Mouse (Mus musculus) embryo, embryonic 11.5 days (tissue): ENCODE measurements at regions not wholly inside any gene's neighbourhood (a gene's known extent, or its start where the extent isn't known, plus 50 kb on each side); places are given as distances from the start of the nearest gene placed in this dataset.

Experiments
- DNase-seq: peaks from one replicate; pipeline ENCODE4 v3.0.0-alpha.2; 2012; ENCODE audit warnings: low read depth, low spot score

DNA sequence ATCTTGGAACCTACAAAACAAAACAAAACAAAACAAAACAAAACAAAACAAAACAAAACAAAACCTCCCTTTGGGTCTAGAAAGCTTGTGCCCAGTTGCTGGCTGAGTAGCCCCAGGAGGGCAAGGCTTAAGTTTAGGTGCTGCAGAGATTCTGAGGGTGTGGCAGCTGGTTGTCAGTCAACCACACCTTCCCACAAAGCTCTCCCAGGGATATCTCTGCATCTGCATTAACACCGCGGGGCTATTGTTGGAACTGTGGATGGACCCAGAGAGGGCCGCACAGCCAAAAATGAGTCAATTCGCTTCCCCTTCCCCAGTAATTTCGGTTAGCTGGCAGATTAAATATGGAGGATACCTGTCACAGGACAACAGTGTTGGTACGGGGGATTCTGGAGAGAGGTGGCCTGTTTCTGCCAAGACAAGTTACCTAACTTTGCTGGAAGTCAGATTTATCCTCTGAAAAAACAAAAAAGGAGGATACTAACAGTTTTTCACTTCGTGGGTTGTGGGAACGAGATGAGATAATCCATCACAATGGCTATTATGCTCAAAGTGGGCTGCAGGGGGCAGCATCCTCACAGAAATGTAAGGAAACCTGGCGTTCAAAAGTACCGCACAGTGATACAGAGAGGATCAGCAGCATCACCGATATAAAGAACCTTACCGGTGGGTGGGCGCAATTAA is 96.7 kb downstream of the 1500009L16Rik start:
- peak; percentile 72 for DNase-seq

DNA sequence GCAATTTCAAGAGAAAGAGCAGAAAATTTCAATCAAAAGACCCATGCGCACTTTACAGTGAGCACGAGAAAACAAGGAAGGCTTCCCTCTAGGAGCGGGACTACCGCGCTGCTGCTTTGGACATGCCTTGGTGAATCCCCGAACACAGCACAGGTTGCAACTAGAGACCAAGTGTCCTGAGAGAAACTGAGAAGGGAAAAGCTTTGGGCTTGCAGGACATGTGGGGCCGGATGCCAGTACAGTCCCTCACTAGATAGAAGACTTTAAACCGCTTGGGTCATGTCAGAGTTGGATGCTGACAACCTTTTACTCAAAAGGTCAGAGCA is 97.2 kb downstream of the 1500009L16Rik start:
- DNase-seq: no peak

DNA sequence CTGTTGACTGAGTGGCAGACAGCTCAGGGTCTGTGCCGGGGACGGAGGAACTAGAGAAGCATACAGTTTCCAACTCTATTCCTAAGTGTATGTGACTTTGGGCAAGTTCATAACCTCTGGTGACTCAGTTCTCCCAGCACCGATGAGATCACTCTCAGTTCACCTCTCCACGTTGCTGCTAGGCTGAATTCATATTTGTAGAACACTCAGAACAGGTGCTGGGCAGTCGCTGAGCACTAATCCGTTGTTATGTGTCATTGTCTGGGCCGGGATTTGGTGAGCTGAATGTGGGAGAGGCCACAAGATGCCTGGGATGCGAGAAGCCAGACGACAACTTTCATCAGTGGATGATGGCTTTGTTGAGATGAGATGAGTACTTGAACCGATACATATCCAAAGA is 98.4 kb downstream of the 1500009L16Rik start:
- no peak for DNase-seq

DNA sequence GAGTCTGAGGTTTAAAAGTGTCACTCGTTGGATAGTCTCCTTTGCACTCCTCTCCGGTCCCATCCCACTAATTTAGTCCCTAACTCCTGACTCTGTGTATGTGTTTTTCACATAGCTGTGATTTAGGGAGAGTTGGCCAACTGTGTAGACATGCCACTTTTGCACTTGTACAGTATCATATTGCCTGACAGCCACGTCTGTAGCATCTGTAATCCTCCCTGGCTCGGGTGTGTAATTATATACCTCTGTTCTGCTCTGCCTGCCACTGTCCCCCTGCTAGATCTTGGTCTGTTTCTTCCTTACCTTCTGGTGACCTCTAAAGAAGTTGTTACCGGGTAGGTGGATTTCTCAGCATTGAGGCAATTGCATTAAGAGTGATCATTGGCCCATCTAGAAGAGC is 103.4 kb downstream of the 1500009L16Rik start:
- DNase-seq: no peak

DNA sequence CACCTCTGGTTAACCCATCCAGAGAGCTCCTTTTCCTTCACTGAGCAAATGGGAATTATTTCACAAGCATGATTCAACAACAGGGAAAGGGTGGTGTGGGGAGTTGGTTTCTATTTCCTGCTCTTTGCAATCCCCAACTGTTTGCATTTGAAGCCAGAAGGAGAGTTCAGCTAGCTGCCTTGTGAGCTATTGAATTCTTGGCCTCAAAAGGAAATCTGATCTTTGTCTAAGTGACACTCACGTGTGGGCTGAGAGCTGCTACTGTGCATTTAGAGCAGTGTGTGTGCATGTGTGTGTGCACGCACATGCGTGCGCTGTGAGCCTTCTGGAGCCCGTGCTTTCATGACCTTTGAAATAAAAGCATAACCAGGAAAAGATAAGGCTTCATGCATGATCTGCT is 113.7 kb downstream of the 1500009L16Rik start:
- no peak for DNase-seq

DNA sequence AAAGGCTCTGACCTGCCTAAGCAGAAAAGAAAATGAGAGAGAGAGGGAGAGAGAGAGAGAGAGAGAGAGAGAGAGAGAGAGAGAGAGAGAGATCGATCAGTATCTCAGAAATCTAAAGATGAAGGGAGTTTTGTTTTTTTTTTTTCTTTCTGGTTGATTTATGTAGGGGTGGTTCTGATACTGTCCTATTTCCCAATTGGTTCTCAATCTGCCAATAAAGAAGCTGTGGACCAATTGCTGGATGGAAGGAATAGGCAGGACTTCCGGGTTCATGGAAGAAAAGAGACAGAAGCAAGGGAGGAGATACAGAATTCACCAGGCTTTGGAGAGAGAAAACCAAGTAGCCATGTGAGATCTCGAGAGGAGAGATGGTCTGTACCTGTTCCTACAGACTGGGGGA is 117.6 kb downstream of the 1500009L16Rik start:
- no peak for DNase-seq

DNA sequence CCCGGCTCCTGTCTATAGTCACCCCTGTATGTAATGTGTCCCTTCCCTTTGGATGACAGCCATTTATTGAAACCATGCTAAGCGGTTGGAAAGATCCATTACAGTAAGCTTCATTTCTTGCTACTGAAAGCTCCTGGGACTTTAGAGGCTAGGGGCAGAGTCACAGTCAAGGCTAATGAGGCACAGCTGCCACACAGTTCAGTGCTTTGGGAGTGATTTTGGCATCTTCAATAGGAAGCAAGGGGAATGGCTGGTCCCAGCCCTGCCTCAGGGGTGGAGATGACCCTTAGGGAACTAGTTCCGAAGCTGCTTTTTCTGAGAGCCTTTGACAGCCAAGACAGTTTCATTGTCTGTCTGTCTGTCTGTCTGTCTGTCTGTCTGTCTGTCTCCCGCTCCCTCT is 128.2 kb downstream of the 1500009L16Rik start:
- no peak for DNase-seq

DNA sequence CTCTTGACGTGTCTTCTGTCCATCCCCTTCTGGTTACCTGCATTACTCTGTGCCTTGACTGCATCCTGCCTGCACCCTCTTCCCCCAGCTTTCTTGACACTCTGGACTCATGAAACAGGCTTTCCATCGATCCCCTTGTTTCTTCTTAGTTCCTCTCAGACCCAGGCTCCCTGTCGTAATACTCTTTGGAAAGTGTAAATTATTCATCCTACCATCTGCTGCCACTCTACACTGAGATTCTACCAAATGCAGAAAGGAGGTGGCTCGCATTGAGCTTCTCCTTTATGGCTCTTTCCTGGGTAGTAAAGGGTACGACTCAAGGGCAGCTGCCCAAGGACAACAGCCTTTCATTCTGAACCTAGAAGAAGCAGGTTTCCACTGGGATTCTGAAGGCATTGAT is 129.5 kb downstream of the 1500009L16Rik start:
- no peak for DNase-seq

DNA sequence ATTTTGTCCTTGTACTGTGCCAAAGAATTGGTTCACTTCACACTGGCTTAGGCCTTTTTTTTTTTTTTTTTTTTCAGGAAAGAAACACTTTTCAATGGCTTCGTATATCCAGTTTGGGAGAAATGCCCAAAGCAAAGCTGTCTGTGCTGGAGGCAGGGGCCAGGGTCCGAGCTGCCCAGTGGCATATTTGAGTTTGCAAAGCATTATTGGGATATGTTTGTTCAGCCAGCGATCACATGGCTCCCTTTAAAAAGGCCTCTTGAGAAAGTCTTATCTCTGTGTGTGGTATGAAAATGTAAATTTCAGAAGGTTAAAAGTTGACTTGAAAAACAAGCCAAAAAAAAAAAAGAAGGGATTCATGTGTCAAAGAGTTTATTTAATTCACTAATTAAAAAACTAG is 130.1 kb downstream of the 1500009L16Rik start:
- DNase-seq: no peak

DNA sequence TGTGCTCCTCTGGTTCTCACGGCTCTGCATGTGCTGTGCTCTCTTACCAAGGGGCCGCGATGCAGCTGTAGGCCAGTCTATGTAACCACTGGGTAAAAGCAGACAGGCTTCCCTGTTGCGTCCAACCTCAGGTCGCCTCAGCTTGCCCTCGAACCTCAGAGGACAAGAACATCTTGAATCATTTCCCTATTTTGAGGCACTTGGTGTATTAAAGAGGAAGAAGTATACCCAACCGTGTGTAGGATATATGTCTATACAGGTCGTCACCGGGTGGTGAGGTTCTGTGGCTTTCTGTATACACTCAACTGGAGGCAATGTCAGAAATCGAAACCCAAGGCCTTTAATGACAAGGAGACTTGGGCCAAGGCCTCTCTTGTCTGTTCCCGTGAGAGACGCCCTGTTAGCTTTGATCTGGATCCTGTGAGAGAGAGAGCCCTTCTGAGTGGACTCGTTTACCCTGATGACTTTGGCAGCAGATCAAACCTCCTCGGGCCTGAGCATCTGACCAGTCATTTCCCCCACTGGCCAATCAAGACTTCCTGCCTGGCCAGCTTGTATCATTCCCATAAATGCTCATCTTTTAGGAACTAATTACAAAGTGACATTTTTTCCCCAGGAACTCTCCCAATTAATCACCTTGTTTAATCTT is 135.3 kb downstream of the 1500009L16Rik start:
- no peak for DNase-seq

DNA sequence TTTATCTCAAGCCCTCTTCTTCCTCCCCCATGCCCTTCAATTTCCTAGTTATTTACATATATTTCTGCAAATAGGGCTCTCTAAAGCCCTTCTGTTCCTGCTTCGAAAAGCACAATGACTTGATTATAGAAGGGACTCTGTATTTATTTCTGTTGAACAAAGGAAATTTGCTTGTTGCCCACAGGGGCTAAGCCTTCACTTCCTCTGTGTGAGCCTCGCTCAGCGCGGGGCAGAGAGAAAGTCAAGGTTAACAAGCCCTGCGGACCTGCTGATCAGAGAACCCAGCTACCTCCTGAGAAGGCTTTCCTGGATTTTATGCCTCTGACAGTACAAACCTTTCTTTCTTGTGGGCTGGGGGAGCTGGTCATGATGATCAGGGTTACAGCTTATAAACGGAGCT is 136.0 kb downstream of the 1500009L16Rik start:
- DNase-seq: no peak

DNA sequence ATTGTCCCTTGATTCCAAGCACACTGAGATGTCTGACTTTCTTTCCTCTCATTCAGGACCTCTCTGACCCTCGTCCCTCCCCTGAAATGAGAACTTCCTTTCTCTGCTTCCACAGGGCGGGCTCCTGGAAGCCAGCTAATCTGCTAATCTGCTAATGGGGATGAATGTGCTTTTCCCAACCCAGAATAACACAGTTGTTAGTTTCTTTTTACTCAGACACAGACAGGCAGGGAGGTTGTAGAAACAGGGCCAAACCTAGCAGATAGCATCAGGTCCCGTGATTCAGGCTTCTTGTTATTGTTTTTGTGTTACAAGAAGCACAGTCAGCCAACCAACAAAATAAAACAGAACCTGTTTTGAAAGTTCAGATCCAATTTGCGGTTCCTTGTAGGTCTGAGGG is 137.0 kb downstream of the 1500009L16Rik start:
- no peak for DNase-seq

DNA sequence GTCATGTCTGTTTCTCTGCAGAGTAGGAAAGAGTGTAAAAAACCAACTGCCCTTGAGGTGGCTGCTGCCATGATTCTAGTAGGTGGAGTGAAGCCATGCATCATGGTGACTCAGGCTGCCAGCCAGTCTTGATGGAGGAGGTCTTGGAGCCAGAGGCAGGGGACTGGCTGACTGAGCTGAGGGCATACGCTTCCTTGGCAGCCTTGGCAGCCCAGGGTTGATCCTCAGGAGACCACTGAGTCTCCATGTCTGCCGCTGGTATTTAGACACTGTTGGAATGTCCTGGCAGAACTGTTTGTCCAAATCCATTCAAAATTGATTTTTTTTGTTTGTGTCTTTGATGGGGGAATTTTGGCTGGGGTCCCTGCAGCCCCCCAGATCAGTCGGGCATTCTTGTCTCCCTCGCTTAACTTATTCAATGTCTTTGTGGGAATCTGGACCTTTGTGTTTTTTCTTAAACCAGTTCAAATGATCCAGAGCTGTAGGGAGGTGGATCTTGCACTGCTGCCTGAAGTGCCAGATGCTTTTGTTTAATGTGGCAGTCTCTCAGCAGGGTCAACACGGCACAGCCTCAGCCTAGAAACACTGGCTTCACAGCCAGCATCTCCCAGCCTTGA is 139.0 kb downstream of the 1500009L16Rik start:
- no peak for DNase-seq

DNA sequence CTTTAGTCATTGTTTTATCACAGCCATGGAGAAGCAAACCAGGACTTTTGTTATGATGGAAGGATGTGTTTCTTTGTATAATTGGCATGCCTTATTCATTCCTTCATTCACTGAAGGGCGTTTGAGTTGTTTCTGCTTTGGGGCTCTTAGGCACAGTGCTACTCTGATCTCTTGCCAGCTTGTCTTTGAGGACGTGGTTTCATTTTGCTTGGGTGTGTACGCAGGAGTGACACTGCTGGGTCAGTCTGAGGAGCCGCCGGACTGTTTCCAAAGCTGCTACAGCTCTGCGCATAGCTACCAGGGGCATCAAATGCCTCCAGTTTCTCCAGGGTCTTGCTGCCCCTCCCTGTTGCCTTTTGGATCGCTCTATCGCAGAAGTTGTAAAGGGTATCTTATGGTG is 141.9 kb downstream of the 1500009L16Rik start:
- DNase-seq: no peak

DNA sequence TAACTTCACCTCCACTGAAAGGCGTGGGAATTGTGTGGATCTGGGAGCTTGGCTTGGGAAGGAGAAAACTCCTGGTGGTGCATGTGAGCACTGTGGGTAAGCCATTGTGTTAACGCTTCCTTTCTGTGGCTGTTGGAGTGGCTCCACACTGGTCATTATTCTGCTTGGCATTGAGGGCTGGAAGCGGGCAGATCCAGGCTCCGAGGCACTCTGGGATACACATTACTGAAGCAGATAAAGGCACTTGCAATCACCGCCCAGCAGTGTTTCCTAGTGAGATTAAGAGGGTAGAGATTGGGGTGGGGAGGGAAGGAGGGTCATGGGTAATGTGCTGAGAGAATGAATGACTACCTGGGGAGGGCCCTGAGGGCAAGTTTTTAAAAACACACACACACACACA is 143.3 kb downstream of the 1500009L16Rik start:
- DNase-seq: no peak

DNA sequence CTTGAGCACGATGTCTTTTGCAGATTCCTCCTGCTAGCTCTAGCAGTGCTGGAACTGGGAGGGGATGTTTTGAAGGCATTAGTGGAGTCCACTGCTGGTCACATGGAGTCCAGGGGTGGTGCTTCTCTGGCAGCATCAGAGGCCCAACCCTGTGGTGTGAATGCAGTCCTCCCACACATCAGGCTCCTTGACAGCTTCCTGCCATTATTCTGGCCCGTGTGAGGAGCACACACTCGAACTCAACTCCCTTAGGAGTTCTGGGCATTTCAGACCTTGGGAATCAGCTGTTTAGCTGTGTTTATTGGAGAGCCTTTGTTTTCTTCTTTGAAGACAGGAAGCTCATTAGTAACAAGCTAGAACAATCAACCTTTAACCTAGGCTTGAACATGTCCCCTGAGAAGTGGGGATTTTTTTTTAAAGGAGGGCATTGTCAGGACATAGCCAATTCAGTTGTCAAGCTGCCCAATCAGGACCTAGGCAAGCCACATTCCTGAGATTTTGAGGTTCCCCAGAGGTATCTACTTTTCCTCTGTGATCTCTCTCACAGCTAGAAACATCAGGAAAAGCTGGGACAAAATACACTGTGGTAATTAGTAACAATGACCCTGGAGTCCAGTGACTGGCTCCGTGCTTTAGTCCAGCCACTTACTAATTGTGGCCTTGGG is 149.2 kb downstream of the 1500009L16Rik start:
- no peak for DNase-seq

DNA sequence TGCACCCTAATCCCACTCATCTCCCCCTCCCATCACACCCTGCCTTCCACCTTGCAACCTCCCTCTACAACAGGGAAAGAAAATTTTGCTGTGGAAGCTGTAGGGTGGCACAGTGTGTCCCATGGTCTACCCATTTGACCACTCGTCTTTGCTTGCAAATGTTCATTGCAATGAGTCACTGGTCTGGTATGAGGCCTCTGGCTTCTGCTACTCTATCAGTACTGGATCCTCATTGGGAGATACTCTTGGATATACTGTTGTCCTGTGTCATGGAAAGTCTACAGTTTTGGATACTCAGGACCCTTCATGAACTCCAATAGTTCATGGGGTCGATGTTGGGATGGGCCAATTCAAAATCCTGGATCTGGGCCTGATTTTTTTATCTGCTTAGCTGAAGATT is 156.1 kb downstream of the 1500009L16Rik start:
- DNase-seq: no peak

DNA sequence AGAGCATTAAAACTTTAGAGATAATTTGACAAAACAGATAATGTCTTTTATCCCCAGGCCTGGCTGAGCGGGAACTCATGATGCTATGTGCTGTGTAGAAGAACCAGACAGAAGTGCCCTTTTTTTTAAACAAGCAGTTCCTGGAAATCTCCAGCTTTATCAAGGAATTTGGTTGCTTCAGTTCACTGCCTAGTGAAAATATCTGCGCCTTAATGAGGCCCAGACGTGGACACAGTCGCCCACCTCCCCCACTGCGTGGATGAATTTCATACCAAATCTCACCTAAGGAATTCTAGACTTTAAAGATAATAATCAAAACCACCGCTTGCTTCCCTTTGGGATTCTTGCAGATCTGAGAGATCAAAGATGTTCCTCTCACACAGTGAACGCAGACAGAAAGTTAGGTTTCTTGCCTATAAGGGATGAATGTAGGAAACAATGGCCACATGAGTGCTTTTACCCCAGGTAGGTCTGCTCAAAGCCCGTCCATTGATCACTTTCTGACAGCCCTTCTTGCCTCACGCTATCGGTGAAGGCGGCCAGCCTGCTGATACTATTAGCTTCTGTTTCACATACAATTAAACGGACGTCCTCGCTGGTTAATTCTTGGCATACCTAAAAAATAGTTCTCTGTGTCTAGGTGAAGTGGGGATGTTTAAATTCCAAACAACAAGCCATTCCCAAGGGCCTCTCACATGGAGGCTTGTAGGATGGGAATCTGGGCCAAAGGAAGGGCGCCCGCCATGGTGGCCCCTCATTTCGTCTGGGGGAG is 159.6 kb downstream of the 1500009L16Rik start:
- DNase-seq: peak; percentile 26

DNA sequence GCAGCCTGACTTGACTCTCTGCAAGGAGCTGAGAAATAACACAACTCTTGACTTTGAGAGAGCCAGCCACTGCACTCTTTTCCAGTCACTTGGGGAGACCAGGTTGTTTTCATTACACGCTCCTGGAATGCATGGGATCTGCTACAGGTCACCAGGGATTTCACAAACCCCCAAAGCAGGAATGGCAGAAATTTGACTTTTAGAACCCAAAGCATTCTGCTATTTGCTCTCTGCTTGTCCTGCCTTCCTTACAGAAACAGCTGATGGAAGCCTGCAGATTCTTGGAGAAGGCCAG is 160.2 kb downstream of the 1500009L16Rik start:
- peak; percentile 31 for DNase-seq

DNA sequence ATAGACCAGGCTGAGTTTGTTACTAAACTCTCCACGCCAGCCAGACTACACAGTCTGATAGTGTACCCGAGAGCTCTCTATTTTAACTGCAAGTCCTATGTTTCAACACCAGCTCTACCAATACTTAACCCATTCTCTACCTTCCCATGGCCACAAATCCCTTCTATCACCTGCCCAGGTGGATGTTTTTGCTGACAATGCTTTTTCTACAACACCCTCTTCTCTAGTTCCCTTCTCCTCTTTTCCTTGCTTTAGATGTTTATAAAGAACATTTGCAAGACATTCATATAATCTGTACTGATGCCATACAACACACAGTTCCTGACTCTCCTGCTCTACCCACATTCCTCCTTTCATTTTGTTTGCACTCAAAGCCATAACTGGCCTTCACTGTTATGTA is 161.9 kb downstream of the 1500009L16Rik start:
- DNase-seq: no peak

DNA sequence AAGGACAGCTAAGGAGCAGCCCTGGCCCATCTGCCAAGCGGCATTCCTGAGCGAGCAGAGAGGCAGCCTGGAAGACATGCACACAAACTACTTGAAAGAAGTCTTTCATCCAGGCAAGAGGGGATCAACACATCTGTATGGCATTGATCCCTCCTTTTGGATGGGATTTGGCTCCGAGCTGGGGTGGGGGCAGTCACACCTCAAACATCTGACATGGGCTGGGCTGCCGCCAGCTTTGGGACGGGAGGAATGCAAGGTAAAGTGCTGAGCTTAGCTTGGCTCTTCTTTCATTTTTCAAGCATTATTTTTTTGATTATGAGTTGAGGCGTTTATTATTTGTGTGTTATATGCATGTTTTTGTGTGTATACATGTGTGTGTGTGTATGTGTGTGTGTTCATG is 165.9 kb downstream of the 1500009L16Rik start:
- DNase-seq: no peak

DNA sequence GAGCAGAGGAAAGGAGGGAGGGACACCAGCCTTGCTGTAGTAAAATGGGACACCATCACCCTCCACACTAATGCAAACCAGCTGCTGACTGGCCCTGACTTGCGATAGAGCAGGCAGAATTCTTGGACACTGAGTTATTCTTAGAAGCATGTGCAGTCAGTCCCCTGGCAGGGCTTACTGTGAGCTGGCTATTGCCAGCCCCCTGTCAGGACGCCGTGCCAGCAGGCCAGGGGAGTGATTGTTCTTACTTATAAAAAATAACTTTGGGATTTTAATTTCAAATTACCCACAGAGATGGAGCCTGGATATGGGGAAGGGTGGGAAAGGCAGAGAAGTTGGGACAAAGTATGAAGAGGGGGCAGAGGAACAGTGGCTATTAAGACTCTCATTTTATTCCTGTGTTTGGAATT is 173.1 kb downstream of the 1500009L16Rik start:
- no peak for DNase-seq
